Mouse (Mus musculus): ENCODE data around the gene Mzf1.

- TF ChIP-seq POLR2A (IDR thresholded peaks at IDR 0.05; ENCODE audit: low read depth, low read length) (no peak), CTCF (IDR thresholded peaks at IDR 0.05; ENCODE audit: extremely low read depth, insufficient read length, insufficient replicate concordance, low read depth, low read length) (no peak)
Observed at GRCm38 (mm10) chr7:13031983-13032382, 22.6 kb downstream of the Mzf1 start.
